Mouse (Mus musculus): ENCODE measurements at regions not wholly inside any gene's neighbourhood (a gene's known extent, or its start where the extent isn't known, plus 50 kb on each side); places are given as distances from the start of the nearest gene placed in this dataset.

- Histone ChIP-seq H3K4me1 (ENCODE audit: control insufficient read depth, insufficient read depth, low read length) (no peaks in the 10 kb centered on the region), H3K9ac (ENCODE audit: low read depth, low read length) (no peak overlapping the region), H3K4me2 (ENCODE audit: low read depth, low read length) (no peak overlapping the region), H3K27ac (ENCODE audit: low read length) (no peak overlapping the region), H3K4me3 (ENCODE audit: low read length) (no peak overlapping the region), H3K9me3 (ENCODE audit: control insufficient read depth, low read length) (no peaks in the 10 kb centered on the region), H3K27me3 (replicated peaks; ENCODE audit: control insufficient read depth, insufficient read depth, low read length) (no peaks in the 10 kb centered on the region), H3K36me3 (ENCODE audit: control insufficient read depth, insufficient read depth, low read length) (no peaks in the 10 kb centered on the region)
- 70% methylated on average over 11 of the region's 11 CpGs for WGBS
- no peak for ATAC-seq
Observed at GRCm38 (mm10) chr9:84556261-84556844, 631.4 kb downstream of the Bckdhb start.

DNA sequence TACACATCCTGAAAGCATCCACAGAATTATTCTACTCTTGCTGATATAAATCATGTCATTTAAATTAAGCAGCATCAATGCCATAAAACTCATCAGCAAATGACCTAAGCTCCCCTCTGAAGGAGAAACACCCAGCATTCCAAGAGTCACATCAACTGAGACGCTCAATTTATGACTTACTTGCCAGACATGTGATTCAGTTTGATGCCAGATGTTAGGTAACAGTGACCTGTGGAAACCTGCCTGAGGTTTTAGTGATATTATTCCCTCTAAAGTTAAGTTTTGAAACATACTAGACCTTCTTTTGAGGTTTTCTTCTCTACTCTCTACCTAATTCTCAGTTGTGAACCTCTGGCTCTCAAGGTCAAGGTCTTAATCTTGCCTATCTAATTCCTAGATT, 633.4 kb downstream of the Bckdhb start:
- Histone ChIP-seq H3K9me3 (ENCODE audit: control insufficient read depth, low read length) (no peaks in the 10 kb centered on the region), H3K27me3 (replicated peaks; ENCODE audit: control insufficient read depth, insufficient read depth, low read length) (no peaks in the 10 kb centered on the region), H3K4me1 (ENCODE audit: control insufficient read depth, insufficient read depth, low read length) (no peaks in the 10 kb centered on the region), H3K9ac (ENCODE audit: low read depth, low read length) (no peak overlapping the region), H3K27ac (ENCODE audit: low read length) (no peak overlapping the region), H3K4me3 (ENCODE audit: low read length) (no peak overlapping the region), H3K4me2 (ENCODE audit: low read depth, low read length) (no peak overlapping the region), H3K36me3 (ENCODE audit: control insufficient read depth, insufficient read depth, low read length) (no peaks in the 10 kb centered on the region)
- ATAC-seq: no peak
- WGBS: 77% methylated on average over 1 of the region's 1 CpGs

GRCm38 (mm10) chr9:84569533-84569932, 644.6 kb downstream of the Bckdhb start:
- H3K4me2 ChIP-seq (ENCODE audit: low read depth, low read length): no peak overlapping the region
- no peaks in the 10 kb centered on the region for H3K27me3 ChIP-seq (replicated peaks; ENCODE audit: control insufficient read depth, insufficient read depth, low read length)
- 41% methylated on average over 3 of the region's 3 CpGs for WGBS
- no peak overlapping the region for H3K9ac ChIP-seq (ENCODE audit: low read depth, low read length)
- ATAC-seq: no peak
- H3K4me3 ChIP-seq (ENCODE audit: low read length): no peak overlapping the region
- H3K9me3 ChIP-seq (ENCODE audit: control insufficient read depth, low read length): no peaks in the 10 kb centered on the region
- no peaks in the 10 kb centered on the region for H3K4me1 ChIP-seq (ENCODE audit: control insufficient read depth, insufficient read depth, low read length)
- H3K27ac ChIP-seq (ENCODE audit: low read length): no peak overlapping the region
- no peaks in the 10 kb centered on the region for H3K36me3 ChIP-seq (ENCODE audit: control insufficient read depth, insufficient read depth, low read length)

DNA sequence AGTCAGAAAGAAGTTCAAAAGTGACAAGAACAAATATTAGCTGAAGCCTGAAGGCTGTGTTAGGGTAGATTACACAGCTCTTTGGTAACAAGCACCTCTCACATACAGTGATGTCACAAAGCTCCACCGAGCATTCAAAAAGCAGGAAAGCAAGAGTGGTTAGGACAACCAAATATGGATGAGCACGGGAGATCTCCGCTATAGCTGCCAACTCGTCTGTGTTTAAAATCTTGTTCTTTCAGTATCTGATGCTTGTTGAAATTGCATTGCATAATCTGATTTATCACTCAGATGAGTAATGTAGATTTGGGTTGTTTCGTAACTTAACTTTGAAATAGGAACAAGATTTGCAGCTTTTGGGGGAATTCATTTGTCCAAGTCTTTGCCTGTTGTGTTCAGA, 652.8 kb downstream of the Bckdhb start:
- H3K4me2 ChIP-seq (ENCODE audit: low read depth, low read length): no peak overlapping the region
- WGBS: 69% methylated on average over 5 of the region's 5 CpGs
- no peak overlapping the region for H3K4me3 ChIP-seq (ENCODE audit: low read length)
- H3K9ac ChIP-seq (ENCODE audit: low read depth, low read length): no peak overlapping the region
- no peaks in the 10 kb centered on the region for H3K36me3 ChIP-seq (ENCODE audit: control insufficient read depth, insufficient read depth, low read length)
- H3K27me3 ChIP-seq (replicated peaks; ENCODE audit: control insufficient read depth, insufficient read depth, low read length): no peaks in the 10 kb centered on the region
- no peaks in the 10 kb centered on the region for H3K9me3 ChIP-seq (ENCODE audit: control insufficient read depth, low read length)
- no peak overlapping the region for H3K27ac ChIP-seq (ENCODE audit: low read length)
- H3K4me1 ChIP-seq (ENCODE audit: control insufficient read depth, insufficient read depth, low read length): no peaks in the 10 kb centered on the region
- ATAC-seq: no peak

DNA sequence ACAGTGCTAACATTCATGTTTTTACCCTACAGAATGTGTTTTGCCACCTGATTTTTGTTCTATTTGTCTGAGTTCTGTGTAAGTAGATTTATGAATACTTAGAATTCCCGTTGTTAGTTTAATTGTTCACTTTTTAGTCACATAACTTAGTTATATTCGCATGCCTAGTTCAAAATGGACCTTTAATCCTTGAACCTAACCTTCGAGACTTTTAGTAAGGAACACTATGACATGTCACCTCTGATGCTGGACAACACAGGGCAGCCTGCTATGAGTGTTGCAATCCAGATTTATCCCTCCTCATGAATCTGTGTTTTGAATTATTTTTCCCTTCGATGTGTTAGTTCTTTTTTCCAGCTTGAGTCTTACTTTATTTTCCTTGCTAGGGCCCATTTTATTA, 662.8 kb downstream of the Bckdhb start:
- H3K4me3 ChIP-seq (ENCODE audit: low read length): no peak overlapping the region
- H3K27ac ChIP-seq (ENCODE audit: low read length): no peak overlapping the region
- H3K4me2 ChIP-seq (ENCODE audit: low read depth, low read length): no peak overlapping the region
- no peak for ATAC-seq
- H3K36me3 ChIP-seq (ENCODE audit: control insufficient read depth, insufficient read depth, low read length): no peaks in the 10 kb centered on the region
- no peaks in the 10 kb centered on the region for H3K27me3 ChIP-seq (replicated peaks; ENCODE audit: control insufficient read depth, insufficient read depth, low read length)
- no peak overlapping the region for H3K9ac ChIP-seq (ENCODE audit: low read depth, low read length)
- H3K4me1 ChIP-seq (ENCODE audit: control insufficient read depth, insufficient read depth, low read length): no peaks in the 10 kb centered on the region
- H3K9me3 ChIP-seq (ENCODE audit: control insufficient read depth, low read length): no peaks in the 10 kb centered on the region
- WGBS: 77% methylated on average over 4 of the region's 4 CpGs

DNA sequence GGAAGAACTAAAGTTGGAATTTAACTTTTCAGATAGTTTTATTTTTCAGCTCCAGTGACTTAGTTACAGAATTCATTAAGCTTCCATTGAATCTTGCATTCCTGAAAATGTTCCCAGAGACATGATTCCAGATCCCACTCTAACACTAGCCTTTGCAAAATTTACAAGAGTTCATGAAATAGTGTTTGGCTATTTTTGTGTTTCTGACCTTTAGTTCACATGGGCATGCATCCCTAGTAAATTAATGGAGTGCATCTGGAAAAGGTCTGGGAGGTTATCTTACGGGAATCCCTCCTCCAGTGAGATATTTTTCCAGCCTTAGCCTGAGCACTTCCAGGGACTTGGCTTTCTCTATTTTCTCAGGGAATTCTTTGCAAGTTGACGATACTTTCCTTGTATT, 669.8 kb downstream of the Bckdhb start:
- Histone ChIP-seq H3K4me2 (ENCODE audit: low read depth, low read length) (no peak overlapping the region), H3K4me1 (ENCODE audit: control insufficient read depth, insufficient read depth, low read length) (no peaks in the 10 kb centered on the region), H3K36me3 (ENCODE audit: control insufficient read depth, insufficient read depth, low read length) (no peaks in the 10 kb centered on the region), H3K27me3 (replicated peaks; ENCODE audit: control insufficient read depth, insufficient read depth, low read length) (no peaks in the 10 kb centered on the region), H3K9me3 (ENCODE audit: control insufficient read depth, low read length) (no peaks in the 10 kb centered on the region), H3K9ac (ENCODE audit: low read depth, low read length) (no peak overlapping the region), H3K27ac (ENCODE audit: low read length) (no peak overlapping the region), H3K4me3 (ENCODE audit: low read length) (no peak overlapping the region)
- no peak for ATAC-seq
- 67% methylated on average over 2 of the region's 2 CpGs for WGBS

Data from intestine, embryonic 16.5 days (tissue).